Mouse (Mus musculus) megakaryocyte progenitor cell, adult 5-6 weeks (primary cell): ENCODE results near the gene Slc22a14. TPM values are rescaled to one million over a fixed set of nuclear protein-coding genes. Genes with fewer than 3 reads are reported as not detected.
"Not testable (repeated sequence)": the region's sequence is repeated elsewhere in the genome, so short reads cannot be mapped to it uniquely, and the experiment has no call there.

Experiments
- ATAC-seq: replicated peaks from 2 replicates; pipeline ENCODE4 v1.8.0; 2016; ENCODE audit warnings: mild to moderate bottlenecking, moderate TSS enrichment, inconsistent platforms; ENCODE audit not compliant: poor library complexity
- total RNA-seq, 2 experiments: library from RNA; stranded (forward) in 1 of 2; stranded (reverse) in 1 of 2; fragments of 157-497, 149-512 nt in 1 of 2; fragments of 200-1000 nt in 1 of 2; gene quantifications; 2 replicates each; pipeline versions ENCODE4 v1.2.3 to v1.2.4; 2015 to 2017

Slc22a14 gene
- total RNA-seq, 2 experiments from 2014 or later, result not detected

GRCm38 (mm10) chr9:119324130-119324529 is 41.2 kb downstream of the Slc22a14 start:
- ATAC-seq, result no peak

DNA sequence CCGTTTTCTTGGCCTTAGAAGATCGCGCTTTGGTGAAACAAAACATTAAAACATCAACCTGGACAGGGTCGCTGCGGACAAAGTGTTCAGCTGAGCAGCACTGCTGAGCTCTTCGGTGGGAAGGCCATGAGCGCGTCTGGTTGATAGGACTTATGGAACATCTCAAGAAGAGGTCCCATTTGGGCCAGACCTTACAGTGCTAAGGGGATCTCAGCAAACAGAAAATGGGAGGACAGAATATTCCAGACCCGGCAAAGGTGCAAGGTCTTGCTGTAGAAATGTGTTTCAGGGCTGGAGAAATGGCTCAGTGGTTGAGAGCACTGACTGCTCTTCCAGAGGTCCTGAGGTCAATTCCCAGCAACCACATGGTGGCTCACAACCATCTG is 42.1 kb downstream of the Slc22a14 start:
- ATAC-seq, result no peak; the same call in 1 of the 2 replicates

- ATAC-seq, result peak; percentile 88
Measured at GRCm38 (mm10) chr9:119322289-119323259, 42.8 kb downstream of the Slc22a14 start, which contains the start of gene Oxsr1. TSS of gene Oxsr1 (minus strand) at chr9:119322427.

DNA sequence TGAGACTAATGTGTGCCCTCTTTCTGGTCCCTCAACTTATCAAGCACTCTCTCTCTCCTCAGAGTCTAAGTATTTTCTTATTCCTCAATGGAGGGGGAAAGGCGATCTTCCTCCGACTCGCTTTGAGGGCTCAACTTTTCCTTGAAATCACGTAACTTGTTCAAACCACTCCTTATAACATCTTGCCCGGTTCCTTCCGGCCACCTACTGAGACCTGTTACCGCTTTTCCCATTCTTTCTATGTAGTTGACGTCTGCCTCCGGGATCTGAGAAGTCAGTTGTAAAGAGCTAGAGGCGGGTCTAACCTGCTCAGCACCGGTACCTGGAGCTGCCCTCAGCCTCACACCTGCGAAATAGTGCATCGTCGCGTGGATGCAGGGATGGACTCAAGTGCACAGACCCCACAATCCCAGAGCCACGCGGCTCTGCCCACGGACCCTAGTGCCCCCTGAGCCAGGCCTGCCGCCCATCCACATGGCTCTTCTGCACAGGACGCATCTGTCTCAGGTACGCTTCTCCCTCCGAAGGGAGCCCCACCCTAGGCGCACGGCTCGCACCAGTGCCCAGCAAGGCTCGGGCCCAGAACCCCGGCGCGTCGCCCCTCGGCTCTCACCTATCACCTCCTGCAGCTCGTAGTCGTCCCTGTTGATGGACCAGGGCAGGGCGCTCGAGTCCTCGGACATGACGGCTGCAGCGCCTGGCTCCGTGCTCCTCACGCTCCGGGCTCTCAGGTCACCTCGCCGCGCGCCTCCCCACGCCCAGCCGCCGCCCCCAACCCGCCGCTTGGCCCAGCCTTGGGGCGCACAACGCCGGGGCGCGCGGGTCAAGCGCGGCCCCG is 43.7 kb downstream of the Slc22a14 start:
- ATAC-seq, result peak; percentile 1; the same call in 1 of the 2 replicates

DNA sequence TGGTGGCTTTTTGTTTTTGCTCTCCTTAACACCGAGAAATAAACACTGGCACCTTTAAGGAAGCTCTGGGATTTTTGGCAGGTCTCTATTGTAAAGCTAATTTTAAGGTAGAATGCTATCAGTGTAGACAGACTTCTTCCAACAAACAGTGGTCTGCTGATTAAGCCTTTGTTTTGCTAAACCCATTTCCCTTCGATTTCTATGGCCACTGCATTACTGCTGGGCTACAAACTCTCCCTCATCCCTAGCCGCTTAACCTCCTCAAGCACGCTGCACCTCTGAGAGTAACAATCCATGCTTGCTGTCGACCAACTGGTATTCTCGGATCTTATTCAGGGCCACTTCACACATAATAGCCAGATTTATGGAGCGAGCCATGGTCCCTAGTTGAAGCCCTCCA is 44.4 kb downstream of the Slc22a14 start:
- no peak for ATAC-seq

DNA sequence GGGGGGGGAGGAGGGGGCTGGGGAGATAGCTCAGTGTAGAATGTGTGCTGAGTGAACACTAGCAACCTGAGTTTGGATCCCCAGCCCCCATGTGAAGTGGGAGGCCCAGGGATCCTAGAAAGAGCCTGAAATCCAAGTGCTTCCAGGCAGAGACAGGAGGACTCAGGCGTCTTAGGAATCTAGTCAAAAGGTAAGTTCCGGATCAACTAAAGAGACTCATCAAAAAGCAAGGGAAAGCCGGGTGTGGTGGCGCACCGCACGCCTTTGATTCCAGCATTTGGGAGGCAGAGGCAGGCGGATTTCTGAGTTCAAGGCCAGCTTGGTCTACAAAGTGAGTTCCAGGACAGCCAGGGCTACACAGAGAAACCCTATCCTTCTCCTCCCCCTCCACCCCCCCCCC is 44.9 kb downstream of the Slc22a14 start:
- no peak for ATAC-seq

GRCm38 (mm10) chr9:119318891-119319290 is 46.5 kb downstream of the Slc22a14 start:
- no peak for ATAC-seq

GRCm38 (mm10) chr9:119313096-119313495 is 52.3 kb downstream of the Slc22a14 start:
- ATAC-seq, result no peak

GRCm38 (mm10) chr9:119309067-119309466 is 56.3 kb downstream of the Slc22a14 start:
- ATAC-seq, result no peak

GRCm38 (mm10) chr9:119305863-119306262 is 59.5 kb downstream of the Slc22a14 start:
- no peak for ATAC-seq

DNA sequence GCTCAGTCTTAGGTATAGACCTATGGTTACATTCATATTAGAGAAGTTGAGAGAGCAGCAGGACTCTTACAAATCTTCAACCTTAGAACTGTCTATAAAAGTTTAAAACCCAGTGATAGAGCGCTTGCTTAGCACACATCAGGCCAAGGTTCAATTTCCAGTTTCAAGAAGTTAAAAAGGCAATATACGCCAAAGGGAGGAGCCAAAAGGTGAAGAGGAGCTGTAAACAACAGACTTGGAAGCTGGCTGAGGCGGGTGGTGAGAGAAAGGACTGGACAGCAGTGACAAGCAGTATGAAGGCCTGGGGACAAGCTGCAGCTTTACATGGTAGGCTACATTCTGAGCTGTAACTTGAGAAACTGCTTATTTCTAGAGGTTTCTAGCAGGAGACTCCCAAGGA is 66.8 kb downstream of the Slc22a14 start:
- ATAC-seq, result no peak

GRCm38 (mm10) chr9:119297696-119298095 is 67.7 kb downstream of the Slc22a14 start:
- ATAC-seq, result no peak

DNA sequence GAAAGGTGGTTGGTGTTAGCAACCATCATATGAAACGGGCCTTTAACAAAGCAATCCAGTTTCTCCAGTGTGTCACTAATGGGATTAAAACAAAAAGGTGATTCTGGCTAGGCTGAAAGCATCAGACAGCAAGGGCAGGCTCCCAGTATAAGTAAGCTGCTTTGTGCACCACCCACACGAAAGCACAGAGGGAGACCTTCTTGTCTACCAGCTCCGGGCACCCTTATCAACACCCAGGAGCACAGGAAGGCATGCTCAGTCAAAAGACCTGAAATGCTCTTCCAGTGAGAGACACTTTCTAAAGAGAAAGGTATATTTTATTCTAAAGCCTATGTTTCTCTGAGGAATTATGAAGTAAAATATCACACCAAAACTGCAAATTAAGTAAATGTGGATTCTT is 74.6 kb downstream of the Slc22a14 start:
- no peak for ATAC-seq

GRCm38 (mm10) chr9:119280894-119281682 is 84.3 kb downstream of the Slc22a14 start:
- ATAC-seq, result peak; percentile 82

DNA sequence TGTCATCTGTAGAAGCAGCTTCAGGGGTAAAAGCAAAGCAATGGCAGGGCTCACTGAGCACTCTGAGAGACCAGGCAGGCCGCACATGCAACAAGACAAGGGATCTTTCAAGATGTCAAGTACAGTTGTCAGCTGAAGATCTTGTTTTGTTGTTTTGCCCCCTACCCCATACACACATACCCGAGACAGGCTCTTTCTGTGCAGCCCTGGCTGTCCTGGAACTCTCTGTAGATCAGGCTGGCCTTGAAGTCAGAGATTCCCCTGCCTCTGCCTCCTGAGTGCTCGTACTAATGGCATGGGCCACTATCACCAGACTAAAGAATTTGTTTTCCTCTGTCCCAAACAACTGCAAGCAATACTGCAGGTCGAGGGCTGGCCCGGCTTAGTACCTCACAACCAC is 87.3 kb downstream of the Slc22a14 start:
- ATAC-seq, result no peak

- no peak for ATAC-seq
Measured at GRCm38 (mm10) chr9:119276321-119276720, 89.0 kb downstream of the Slc22a14 start.

- ATAC-seq, result not testable (repeated sequence)
Measured at GRCm38 (mm10) chr9:119274814-119275213, 90.5 kb downstream of the Slc22a14 start.

DNA sequence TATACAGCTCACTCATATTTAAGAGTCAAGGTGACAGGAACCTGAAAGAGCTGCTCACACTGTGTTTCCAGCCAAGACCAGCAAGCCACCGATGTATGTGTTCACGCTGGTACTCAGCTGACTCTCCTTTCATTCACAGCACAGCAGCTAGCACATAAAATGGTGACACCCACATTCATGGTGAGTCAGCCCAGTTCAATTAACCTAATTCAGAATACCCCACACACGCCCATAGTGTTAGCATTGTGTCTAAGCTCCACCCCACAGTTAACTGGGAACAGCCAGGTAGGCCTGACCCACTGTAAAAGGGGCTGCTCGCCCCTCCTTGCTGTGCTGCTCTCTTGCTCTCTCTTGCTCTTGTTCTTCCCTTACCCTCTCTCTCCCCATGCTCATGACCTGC is 93.9 kb downstream of the Slc22a14 start:
- ATAC-seq, result no peak

DNA sequence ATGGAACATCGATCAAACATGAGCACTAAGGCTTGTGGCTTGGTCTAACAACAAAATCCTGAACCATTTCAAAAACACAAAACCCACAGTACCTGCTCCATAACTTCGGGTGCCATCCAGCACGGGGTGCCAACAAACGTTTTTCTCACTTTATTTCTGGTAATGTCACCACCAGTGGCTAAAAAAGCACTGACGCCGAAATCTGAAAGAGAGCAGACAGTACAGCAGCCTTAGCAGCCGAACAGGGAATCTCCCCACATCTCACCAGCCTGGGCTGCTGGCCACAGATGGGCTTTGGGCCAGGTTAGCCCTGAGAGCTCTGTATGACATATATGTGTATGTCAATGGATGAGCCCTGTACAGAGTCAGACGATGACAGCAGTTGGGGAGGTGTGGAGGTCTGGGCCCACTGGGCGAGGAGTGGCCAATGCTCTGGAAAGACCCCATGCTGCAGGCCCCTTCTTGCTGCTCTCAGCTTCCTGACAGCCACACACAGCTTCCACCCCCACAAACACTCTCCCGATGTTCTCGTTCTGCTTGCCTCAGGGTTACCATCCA is 96.7 kb downstream of the Slc22a14 start:
- no peak for ATAC-seq

- no peak for ATAC-seq
Measured at GRCm38 (mm10) chr9:119268120-119268519, 97.2 kb downstream of the Slc22a14 start.

- not testable (repeated sequence) for ATAC-seq
Measured at GRCm38 (mm10) chr9:119266121-119266395, 99.3 kb downstream of the Slc22a14 start.
